Mouse (Mus musculus) CH12.LX (cell line): ENCODE data around the gene Colgalt2. TPM values are rescaled to one million over a fixed set of nuclear protein-coding genes. Genes with fewer than 3 reads are reported as not detected.

ENCODE experiments used
- DNase-seq: peaks from one replicate; pipeline ENCODE4 v3.0.0-alpha.2; 2013; ENCODE audit errors: extremely low read depth
- H3K27ac ChIP-seq: 2 replicates; pipeline ENCODE4 v1.5.1; 2012; ENCODE audit warnings: low read depth, mild to moderate bottlenecking, control low read depth, moderate library complexity; ENCODE audit not compliant: insufficient read depth
- H3K27me3 ChIP-seq: replicated peaks from 2 replicates; pipeline ENCODE3; 2012; ENCODE audit warnings: inconsistent platforms
- H3K36me3 ChIP-seq, 2 experiments: replicated peaks in 1 of 2; 2 replicates each; pipeline versions ENCODE3 to v1.6.1; 2012; ENCODE audit warnings: inconsistent platforms in 1 of 2, low read length in 1 of 2, mild to moderate bottlenecking in 1 of 2, mixed read lengths in 1 of 2, moderate library complexity in 1 of 2; ENCODE audit not compliant: control insufficient read depth in 1 of 2, insufficient read depth in 1 of 2
- H3K4me1 ChIP-seq, 2 experiments: 2 replicates each; pipeline ENCODE4 v1.6.1; 2012; ENCODE audit warnings: inconsistent platforms in 1 of 2, moderate library complexity in 1 of 2; ENCODE audit not compliant: insufficient read depth in 2 of 2, control insufficient read depth in 1 of 2
- H3K4me2 ChIP-seq: 2 replicates; pipeline ENCODE4 v1.6.1; 2012; ENCODE audit warnings: low read depth, mild to moderate bottlenecking, control low read depth; ENCODE audit not compliant: poor library complexity, insufficient read depth, severe bottlenecking
- H3K4me3 ChIP-seq, 3 experiments: fragments of 150-350 bp in 1 of 3; sonication (generic) in 1 of 3; replicated peaks in 1 of 3; 2 replicates each; pipeline versions ENCODE3 to v1.5.1; 2011 to 2012; ENCODE audit warnings: low read depth in 2 of 3, low read length in 2 of 3, mild to moderate bottlenecking in 2 of 3, moderate library complexity in 2 of 3, control low read depth in 1 of 3, improper control_type of control experiment in 1 of 3, inconsistent platforms in 1 of 3, mixed read lengths in 1 of 3; ENCODE audit not compliant: poor library complexity in 1 of 3
- H3K79me2 ChIP-seq: replicated peaks from 2 replicates; pipeline ENCODE4 v1.6.1; 2012; ENCODE audit warnings: mild to moderate bottlenecking, moderate library complexity; ENCODE audit not compliant: control insufficient read depth, poor library complexity, insufficient read depth, severe bottlenecking; ENCODE audit errors: extremely low read depth
- H3K9ac ChIP-seq: 2 replicates; pipeline ENCODE4 v1.6.1; 2012; ENCODE audit warnings: low read depth, mild to moderate bottlenecking, control low read depth, moderate library complexity; ENCODE audit not compliant: insufficient read depth
- H3K9me3 ChIP-seq: replicated peaks from 2 replicates; pipeline ENCODE3; 2012; ENCODE audit warnings: low read length, inconsistent platforms, mixed read lengths
- JUN ChIP-seq: IDR thresholded peaks from 2 replicates; pipeline ENCODE4 v1.6.1; 2011; ENCODE audit warnings: low read depth, mild to moderate bottlenecking, low read length, improper control_type of control experiment, moderate library complexity; ENCODE audit not compliant: insufficient read depth
- JUND ChIP-seq: conservative IDR thresholded peaks from 2 replicates; pipeline ENCODE4 v1.6.1; 2011; ENCODE audit warnings: low read depth, low read length, improper control_type of control experiment
- KAT2A ChIP-seq: IDR thresholded peaks from 2 replicates; pipeline ENCODE4 v1.6.1; 2012; ENCODE audit warnings: low read length, improper control_type of control experiment, inconsistent platforms; ENCODE audit not compliant: insufficient replicate concordance
- MAFK ChIP-seq: IDR thresholded peaks from 2 replicates; pipeline ENCODE4 v1.6.1; 2011; ENCODE audit warnings: low read length, improper control_type of control experiment; ENCODE audit not compliant: insufficient replicate concordance
- MEF2A ChIP-seq: IDR thresholded peaks from 2 replicates; pipeline ENCODE4 v1.6.1; 2014; ENCODE audit warnings: low read depth, mild to moderate bottlenecking, inconsistent platforms, low read length, improper control_type of control experiment, borderline replicate concordance
- MXI1 ChIP-seq: IDR thresholded peaks from 2 replicates; pipeline ENCODE4 v1.6.1; 2011; ENCODE audit warnings: mild to moderate bottlenecking, low read depth, low read length, improper control_type of control experiment
- MYC ChIP-seq: IDR thresholded peaks from 2 replicates; pipeline ENCODE4 v1.6.1; 2011; ENCODE audit warnings: low read depth, mild to moderate bottlenecking, improper control_type of control experiment, low read length
- UBTF ChIP-seq: IDR thresholded peaks from 2 replicates; pipeline ENCODE4 v1.6.1; 2012; ENCODE audit warnings: low read depth, mild to moderate bottlenecking, inconsistent platforms, low read length, improper control_type of control experiment, moderate library complexity
- USF2 ChIP-seq: conservative IDR thresholded peaks from 2 replicates; pipeline ENCODE4 v1.6.1; 2011; ENCODE audit warnings: low read depth, low read length, improper control_type of control experiment
- dilution Hi-C: fragments of 300-500 bp; cut with MboI; formaldehyde crosslinking; loops from 2 replicates; pipeline ENCODE4 v1.14.3; 2020; ENCODE audit warnings: low sequenced_read_pairs; ENCODE audit not compliant: extremely low pct_unique_long_range_greater_than_20kb, extremely low pct_ligation_motif_present
- in situ Hi-C: fragments of 300-500 bp; cut with MboI; formaldehyde crosslinking; loops from 3 replicates; pipeline ENCODE4 v1.14.3; 2019; ENCODE audit warnings: low sequenced_read_pairs, low pct_ligation_motif_present, low pct_unique_long_range_greater_than_20kb, mixed read lengths
- polyA plus RNA-seq: library from polyadenylated mRNA; unstranded; fragments of >175 nt; gene quantifications from 2 replicates; pipeline ENCODE4 v1.2.1, GENCODE M21; 2012; ENCODE audit warnings: low read depth; ENCODE audit not compliant: insufficient read length
- total RNA-seq, 2 experiments: library from RNA; depleted of rRNA; stranded (reverse); fragments of 300-350 nt in 1 of 2; fragments of >200 nt in 1 of 2; gene quantifications; 2 replicates each; pipeline ENCODE4 v1.2.3; 2012 to 2014

The Colgalt2 gene
- total and polyA plus RNA-seq, 3 experiments, result not detected

- H3K9me3 ChIP-seq, result no peaks in the 10 kb centered on the region
- no peak for TF ChIP-seq USF2
- TF ChIP-seq KAT2A, result no peak
- no peak for TF ChIP-seq MYC
- TF ChIP-seq, all 38 proteins: peak for 0
- H3K27me3 ChIP-seq, result no peaks in the 10 kb centered on the region
- H3K36me3 ChIP-seq, result no peaks in the 10 kb centered on the region
- in situ Hi-C loops (no loop called here), dilution Hi-C loops (no loop called here)
- H3K4me2 ChIP-seq, result no peak overlapping the region
- no peak for DNase-seq
- peaks cover 0 to under 1% of the 10 kb centered on the region in 2 experiments; a peak in 1 of 4 replicates for H3K4me1 ChIP-seq
- no peak overlapping the region for H3K4me3 ChIP-seq
- no peak overlapping the region for H3K9ac ChIP-seq
- no peaks in the 10 kb centered on the region for H3K79me2 ChIP-seq
- H3K27ac ChIP-seq, result no peak overlapping the region
Measured at GRCm38 (mm10) chr1:152462348-152462747, 62.7 kb downstream of the Colgalt2 start.

- Histone ChIP-seq H3K9ac (no peak overlapping the region), H3K4me2 (no peak overlapping the region), H3K36me3 (no peaks in the 10 kb centered on the region), H3K27ac (no peak overlapping the region), H3K9me3 (no peaks in the 10 kb centered on the region), H3K79me2 (no peaks in the 10 kb centered on the region), H3K4me3 (no peak overlapping the region), H3K27me3 (no peaks in the 10 kb centered on the region), H3K4me1 (no peaks in the 10 kb centered on the region)
- dilution Hi-C loops, result no loop called here
- no peak for TF ChIP-seq MAFK
- TF ChIP-seq JUND, result no peak
- no peak for TF ChIP-seq MEF2A
- no peak for TF ChIP-seq MXI1
- TF ChIP-seq JUN, result no peak
- DNase-seq, result no peak
- in situ Hi-C loops, result no loop called here
Measured at GRCm38 (mm10) chr1:152466280-152466679, 66.7 kb downstream of the Colgalt2 start.

GRCm38 (mm10) chr1:152468443-152468842 is 68.8 kb downstream of the Colgalt2 start:
- Histone ChIP-seq H3K9me3 (no peaks in the 10 kb centered on the region), H3K36me3 (no peaks in the 10 kb centered on the region), H3K27me3 (no peaks in the 10 kb centered on the region), H3K4me2 (no peak overlapping the region), H3K9ac (no peak overlapping the region), H3K4me1 (no peaks in the 10 kb centered on the region), H3K27ac (no peak overlapping the region), H3K4me3 (no peak overlapping the region), H3K79me2 (no peaks in the 10 kb centered on the region)
- DNase-seq, result no peak
- dilution Hi-C loops (no loop called here), in situ Hi-C loops (no loop called here)
- TF ChIP-seq UBTF, result no peak
